Mouse (Mus musculus) myocyte (in vitro differentiated cells): ENCODE results near the gene Noc3l. TPM values are rescaled to one million over a fixed set of nuclear protein-coding genes. Genes with fewer than 3 reads are reported as not detected.

Source experiments
- H3K27me3 ChIP-seq: one replicate; pipeline ENCODE4 v1.6.1; 2011; ENCODE audit not compliant: control insufficient read depth, insufficient read depth, insufficient read length
- H3K36me3 ChIP-seq: one replicate; pipeline ENCODE4 v1.6.1; 2011; ENCODE audit not compliant: control insufficient read depth, insufficient read depth
- H3K4me2 ChIP-seq: one replicate; pipeline ENCODE4 v1.6.1; 2011; ENCODE audit warnings: low read depth, control low read depth
- H3K4me3 ChIP-seq: one replicate; pipeline ENCODE4 v1.5.1; 2011; ENCODE audit warnings: mild to moderate bottlenecking, control low read depth, moderate library complexity
- H3K79me2 ChIP-seq: one replicate; pipeline ENCODE4 v1.6.1; 2011; ENCODE audit not compliant: control insufficient read depth, insufficient read depth
- H3ac ChIP-seq: one replicate; pipeline ENCODE4 v1.6.1; 2011; ENCODE audit not compliant: control insufficient read depth, insufficient read length
- CEBPB ChIP-seq: IDR thresholded peaks from 2 replicates; pipeline ENCODE4 v1.6.1; 2011; ENCODE audit warnings: mild to moderate bottlenecking, moderate library complexity; ENCODE audit not compliant: poor library complexity, insufficient read depth, severe bottlenecking
- E2F4 ChIP-seq: IDR thresholded peaks from one replicate; pipeline ENCODE4 v1.6.1; 2011; ENCODE audit warnings: mild to moderate bottlenecking, control low read depth, moderate library complexity; ENCODE audit not compliant: insufficient read depth
- MAX ChIP-seq: IDR thresholded peaks from one replicate; pipeline ENCODE4 v1.6.1; 2011; ENCODE audit warnings: low read depth, mild to moderate bottlenecking, control low read depth
- MYOD1 ChIP-seq, 3 experiments: IDR thresholded peaks; one replicate each; pipeline ENCODE4 v1.6.1; 2011; ENCODE audit warnings: control low read depth in 2 of 3, low read depth in 2 of 3, mild to moderate bottlenecking in 2 of 3, moderate library complexity in 1 of 3; ENCODE audit not compliant: insufficient read length in 2 of 3, control insufficient read depth in 1 of 3
- MYOG ChIP-seq, 3 experiments: IDR thresholded peaks; one replicate each; pipeline ENCODE4 v1.6.1; 2011; ENCODE audit warnings: control low read depth in 2 of 3, low read depth in 2 of 3, mild to moderate bottlenecking in 2 of 3; ENCODE audit not compliant: insufficient read length in 2 of 3, control insufficient read depth in 1 of 3, insufficient read depth in 1 of 3
- POLR2A ChIP-seq: IDR thresholded peaks from one replicate; pipeline ENCODE4 v1.6.1; 2011; ENCODE audit warnings: low read depth, mild to moderate bottlenecking, control low read depth, moderate library complexity; ENCODE audit not compliant: insufficient read length
- POLR2AphosphoS2 ChIP-seq: IDR thresholded peaks from one replicate; pipeline ENCODE4 v1.6.1; 2011; ENCODE audit warnings: low read depth, control low read depth; ENCODE audit not compliant: insufficient read length
- REST ChIP-seq: IDR thresholded peaks from one replicate; pipeline ENCODE4 v1.6.1; 2011; ENCODE audit warnings: mild to moderate bottlenecking, control low read depth, moderate library complexity; ENCODE audit not compliant: insufficient read depth, insufficient read length
- SRF ChIP-seq: IDR thresholded peaks from one replicate; pipeline ENCODE4 v1.6.1; 2011; ENCODE audit warnings: low read depth; ENCODE audit not compliant: control insufficient read depth, insufficient read length
- TCF12 ChIP-seq: IDR thresholded peaks from one replicate; pipeline ENCODE4 v1.6.1; 2011; ENCODE audit warnings: mild to moderate bottlenecking, control low read depth; ENCODE audit not compliant: poor library complexity, insufficient read depth, severe bottlenecking
- TCF3 ChIP-seq: IDR thresholded peaks from one replicate; pipeline ENCODE4 v1.6.1; 2011; ENCODE audit warnings: low read depth, control low read depth; ENCODE audit not compliant: insufficient read length
- USF1 ChIP-seq: IDR thresholded peaks from one replicate; pipeline ENCODE4 v1.6.1; 2011; ENCODE audit warnings: low read depth, mild to moderate bottlenecking, control low read depth, moderate library complexity
- polyA plus RNA-seq: library from polyadenylated mRNA; unstranded; fragments of >200 nt; fragmentation: generic; extraction: Trizol; gene quantifications from one replicate; pipeline ENCODE4 v1.2.1, GENCODE M21; 2012; ENCODE audit warnings: missing spikeins

The Noc3l gene
- polyA plus RNA-seq, 1 experiment: 4.9 TPM

- Histone ChIP-seq H3K79me2 (no peaks in the 10 kb centered on the region), H3K4me3 (no peak overlapping the region), H3ac (no peak overlapping the region), H3K4me2 (no peak overlapping the region), H3K27me3 (peaks cover 7% of the 10 kb centered on the region), H3K36me3 (no peaks in the 10 kb centered on the region)
- TF ChIP-seq CEBPB (no peak), REST (no peak), SRF (no peak), E2F4 (no peak), TCF3 (no peak), MYOD1 (IDR thresholded peaks at IDR 0.05; ENCODE audit: control insufficient read depth in 1 of 3, insufficient read length in 2 of 3, low read depth in 2 of 3) (no peak), USF1 (no peak), POLR2A (no peak), TCF12 (no peak), MYOG (IDR thresholded peaks at IDR 0.05; ENCODE audit: control insufficient read depth in 1 of 3, insufficient read depth in 1 of 3, insufficient read length in 2 of 3, low read depth in 2 of 3) (no peak), POLR2AphosphoS2 (no peak), MAX (no peak)
Observed at GRCm38 (mm10) chr19:38757161-38757560, 61.9 kb downstream of the Noc3l start.

- H3K27me3 ChIP-seq: no peaks in the 10 kb centered on the region
- no peak overlapping the region for H3K4me2 ChIP-seq
- H3K79me2 ChIP-seq: no peaks in the 10 kb centered on the region
- H3ac ChIP-seq: no peak overlapping the region
- H3K4me3 ChIP-seq: no peak overlapping the region
- H3K36me3 ChIP-seq: no peaks in the 10 kb centered on the region
- TF ChIP-seq POLR2A (no peak), MYOG (IDR thresholded peaks at IDR 0.05; ENCODE audit: control insufficient read depth in 1 of 3, insufficient read depth in 1 of 3, insufficient read length in 2 of 3, low read depth in 2 of 3) (no peak), USF1 (no peak)
Observed at GRCm38 (mm10) chr19:38750192-38750591, 68.8 kb downstream of the Noc3l start.

DNA sequence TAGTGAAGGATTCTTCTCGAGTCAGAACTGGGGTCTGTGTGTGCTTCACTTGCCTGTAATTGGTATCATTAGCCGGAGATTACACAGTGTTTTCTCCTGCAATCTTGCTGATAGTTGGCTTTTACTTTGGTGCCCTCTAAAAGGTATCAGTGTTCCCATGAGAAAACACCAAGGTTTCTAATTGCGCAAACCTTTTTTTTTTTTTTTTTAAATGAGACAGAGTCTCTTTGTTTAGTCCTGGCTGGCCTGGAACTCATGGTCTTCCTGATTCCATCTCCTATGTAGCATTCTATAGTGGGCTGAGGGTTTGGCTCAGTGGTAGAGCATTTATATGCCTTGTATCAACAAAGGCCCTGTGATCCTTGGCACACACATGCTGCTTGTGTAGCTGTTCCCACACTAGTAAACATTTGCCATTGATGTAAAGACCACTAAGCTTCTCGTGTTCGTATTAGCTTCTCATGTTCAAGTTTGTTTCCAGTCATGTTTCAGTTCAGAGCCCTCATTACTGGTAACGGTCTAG, 72.5 kb downstream of the Noc3l start:
- no peak overlapping the region for H3K4me2 ChIP-seq
- no peak for TF ChIP-seq POLR2A
- no peak overlapping the region for H3K4me3 ChIP-seq
- no peaks in the 10 kb centered on the region for H3K27me3 ChIP-seq
- H3K79me2 ChIP-seq: no peaks in the 10 kb centered on the region
- H3ac ChIP-seq: no peak overlapping the region
- H3K36me3 ChIP-seq: no peaks in the 10 kb centered on the region

GRCm38 (mm10) chr19:38745810-38746491, 73.1 kb downstream of the Noc3l start:
- Histone ChIP-seq H3K27me3 (no peaks in the 10 kb centered on the region), H3K36me3 (no peaks in the 10 kb centered on the region), H3K4me3 (no peak overlapping the region), H3ac (no peak overlapping the region), H3K79me2 (no peaks in the 10 kb centered on the region), H3K4me2 (no peak overlapping the region)
- TF ChIP-seq REST (no peak), MYOD1 (IDR thresholded peaks at IDR 0.05; ENCODE audit: control insufficient read depth in 1 of 3, insufficient read length in 2 of 3, low read depth in 2 of 3) (no peak), E2F4 (no peak), CEBPB (no peak), USF1 (no peak), TCF3 (no peak), POLR2AphosphoS2 (no peak), MAX (no peak), POLR2A (no peak), TCF12 (no peak), SRF (no peak)

GRCm38 (mm10) chr19:38744546-38744945, 74.5 kb downstream of the Noc3l start:
- H3K4me3 ChIP-seq: no peak overlapping the region
- H3ac ChIP-seq: no peak overlapping the region
- H3K27me3 ChIP-seq: no peaks in the 10 kb centered on the region
- H3K36me3 ChIP-seq: no peaks in the 10 kb centered on the region
- H3K4me2 ChIP-seq: no peak overlapping the region
- no peak for TF ChIP-seq TCF3
- TF ChIP-seq POLR2A: no peak
- TF ChIP-seq E2F4: no peak
- no peak for TF ChIP-seq SRF
- TF ChIP-seq MAX: no peak
- TF ChIP-seq CEBPB: no peak
- no peak for TF ChIP-seq REST
- TF ChIP-seq TCF12: no peak
- no peak for TF ChIP-seq MYOG (IDR thresholded peaks at IDR 0.05; ENCODE audit: control insufficient read depth in 1 of 3, insufficient read depth in 1 of 3, insufficient read length in 2 of 3, low read depth in 2 of 3)
- TF ChIP-seq MYOD1 (IDR thresholded peaks at IDR 0.05; ENCODE audit: control insufficient read depth in 1 of 3, insufficient read length in 2 of 3, low read depth in 2 of 3): no peak
- TF ChIP-seq POLR2AphosphoS2: no peak
- no peak for TF ChIP-seq USF1
- no peaks in the 10 kb centered on the region for H3K79me2 ChIP-seq

Other genes with a start within 250 kb of the Noc3l start
- gene Tbc1d12, start 17.3 kb upstream of the Noc3l start, polyA plus RNA-seq: 0.32 TPM
- 1.7 TPM for gene Hells, start 111.7 kb upstream of the Noc3l start, polyA plus RNA-seq
- not detected for gene Cyp2c55, start 187.8 kb upstream of the Noc3l start, polyA plus RNA-seq
- not detected for gene Cyp2c65, start 241.8 kb upstream of the Noc3l start, polyA plus RNA-seq